23 mouse cellular contexts compared by ENCODE assay signal in genomic region chr19:44649206-44649605, GRCm38 (mm10).
"Had no signal": no experiment of that assay in that cellular context is flagged by ENCODE, and none has a peak within 500 bp of the region (broad histone marks: within the 10 kb centered on the region; RNA-seq: fewer than 3 reads in every experiment).

No protein-coding gene starts in this region.

- DNase-seq: layer of hippocampus, adult 9-11 months; liver, postnatal 0 days; lung, embryonic 14.5 days; right cerebral cortex, adult 18-20 months; right cerebral cortex, postnatal 14 days; right cerebral cortex, postnatal 4 days; thymus, adult 2 months; thymus, postnatal 14 days; thymus, postnatal 4 days had no signal

- H3K36me3 ChIP-seq: limb, embryonic 10.5 days; limb, embryonic 13.5 days; midbrain, embryonic 12.5 days; midbrain, embryonic 15.5 days; neural tube, embryonic 12.5 days; neural tube, embryonic 15.5 days had no signal

- H3K9me3 ChIP-seq: limb, embryonic 10.5 days; limb, embryonic 13.5 days; midbrain, embryonic 12.5 days; midbrain, embryonic 15.5 days; neural tube, embryonic 12.5 days; neural tube, embryonic 15.5 days had no signal

- H3K4me2 ChIP-seq: limb, embryonic 13.5 days; liver, embryonic 11.5 days; lung, embryonic 14.5 days; midbrain, embryonic 12.5 days; midbrain, embryonic 15.5 days; neural tube, embryonic 15.5 days had no signal

- H3K4me3 ChIP-seq: layer of hippocampus, adult 2 months; limb, embryonic 13.5 days; midbrain, embryonic 12.5 days; midbrain, embryonic 15.5 days; neural tube, embryonic 12.5 days; neural tube, embryonic 15.5 days had no signal

- H3K27ac ChIP-seq: layer of hippocampus, adult 2 months; limb, embryonic 10.5 days; limb, embryonic 13.5 days; liver, embryonic 14.5 days; macrophage; midbrain, embryonic 12.5 days; midbrain, embryonic 15.5 days; neural tube, embryonic 12.5 days; neural tube, embryonic 15.5 days; stomach, postnatal 0 days had no signal

- H3K4me1 ChIP-seq: midbrain, embryonic 12.5 days had no signal

- H3K9ac ChIP-seq: limb, embryonic 13.5 days; liver, embryonic 14.5 days; liver, postnatal 0 days; lung, embryonic 14.5 days; midbrain, embryonic 12.5 days; midbrain, embryonic 15.5 days; neural tube, embryonic 12.5 days; neural tube, embryonic 15.5 days had no signal

- ATAC-seq: inflammation-experienced regulatory T-cells, adult 6 months; intestine, embryonic 16.5 days; liver, postnatal 0 days; lung, postnatal 0 days; midbrain, embryonic 15.5 days had no signal
